Mouse (Mus musculus): ENCODE measurements at regions not wholly inside any gene's neighbourhood (a gene's known extent, or its start where the extent isn't known, plus 50 kb on each side); places are given as distances from the start of the nearest gene placed in this dataset.

GRCm38 (mm10) chr5:33521951-33522742 is 88.4 kb upstream of the Nkx1-1 start:
- no peaks in the 10 kb centered on the region for H3K9me3 ChIP-seq (ENCODE audit: control insufficient read depth, low read length)
- H3K4me2 ChIP-seq (ENCODE audit: low read depth, low read length, severe bottlenecking): no peak overlapping the region
- no peak overlapping the region for H3K4me3 ChIP-seq (ENCODE audit: low read depth, low read length)
- 0 out of 2 replicates have a peak, but pooled peaks cover 2% of the 10 kb centered on the region for H3K4me1 ChIP-seq (replicated peaks; ENCODE audit: control insufficient read depth, insufficient read depth, low read length)
- no peaks in the 10 kb centered on the region for H3K36me3 ChIP-seq (ENCODE audit: control insufficient read depth, insufficient read depth, low read length)
- no peak overlapping the region for H3K9ac ChIP-seq (ENCODE audit: low read length)
- no peak overlapping the region for H3K27ac ChIP-seq (ENCODE audit: low read depth, low read length)
- no peak for ATAC-seq (replicated peaks; ENCODE audit: low FRiP score)
- H3K27me3 ChIP-seq (ENCODE audit: control insufficient read depth, insufficient read depth, low read length): peaks cover 5% of the 10 kb centered on the region; the same call in 1 of the 2 replicates
- 85% methylated on average over 16 of the region's 16 CpGs for WGBS
- DNase-seq (ENCODE audit: low spot score): no peak

- Histone ChIP-seq H3K36me3 (ENCODE audit: control insufficient read depth, insufficient read depth, low read length) (no peaks in the 10 kb centered on the region), H3K4me1 (replicated peaks; ENCODE audit: control insufficient read depth, insufficient read depth, low read length) (0 out of 2 replicates have a peak, but pooled peaks cover 2% of the 10 kb centered on the region), H3K27ac (ENCODE audit: low read depth, low read length) (no peak overlapping the region), H3K9ac (ENCODE audit: low read length) (no peak overlapping the region), H3K4me3 (ENCODE audit: low read depth, low read length) (no peak overlapping the region), H3K27me3 (ENCODE audit: control insufficient read depth, insufficient read depth, low read length) (no peaks in the 10 kb centered on the region), H3K4me2 (ENCODE audit: low read depth, low read length, severe bottlenecking) (no peak overlapping the region), H3K9me3 (ENCODE audit: control insufficient read depth, low read length) (no peaks in the 10 kb centered on the region)
- no peak for ATAC-seq (replicated peaks; ENCODE audit: low FRiP score)
- no peak for DNase-seq (ENCODE audit: low spot score)
- WGBS: 85% methylated on average over 10 of the region's 10 CpGs
Observed at GRCm38 (mm10) chr5:33520856-33521255, 87.1 kb upstream of the Nkx1-1 start.

GRCm38 (mm10) chr5:33519394-33519793 is 85.6 kb upstream of the Nkx1-1 start:
- DNase-seq (ENCODE audit: low spot score) (no peak), ATAC-seq (replicated peaks; ENCODE audit: low FRiP score) (no peak)
- H3K27me3 ChIP-seq (ENCODE audit: control insufficient read depth, insufficient read depth, low read length): no peaks in the 10 kb centered on the region

DNA sequence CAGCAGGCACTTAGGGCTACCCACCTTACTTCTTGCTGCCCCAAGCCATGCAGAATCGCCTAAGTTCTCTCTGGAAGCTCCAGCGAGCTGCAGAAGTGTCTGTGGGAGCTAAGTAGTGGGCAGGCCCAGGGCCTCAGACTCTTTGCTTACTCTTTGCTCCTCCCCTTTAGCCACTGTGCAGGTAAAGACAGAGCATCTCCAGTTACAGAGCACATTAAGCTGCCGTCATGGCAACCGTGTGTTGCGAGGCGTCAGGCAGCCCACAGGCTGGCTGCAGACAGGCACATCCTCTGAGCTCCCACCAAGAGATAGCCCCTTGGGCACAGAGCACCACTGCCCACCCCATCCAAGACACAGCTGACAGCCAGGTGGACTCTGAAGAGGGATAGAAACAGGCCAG is 85.1 kb upstream of the Nkx1-1 start:
- Histone ChIP-seq H3K9me3 (ENCODE audit: control insufficient read depth, low read length) (no peaks in the 10 kb centered on the region), H3K4me3 (ENCODE audit: low read depth, low read length) (no peak overlapping the region), H3K27ac (ENCODE audit: low read depth, low read length) (no peak overlapping the region), H3K4me1 (replicated peaks; ENCODE audit: control insufficient read depth, insufficient read depth, low read length) (0 out of 2 replicates have a peak, but pooled peaks cover 2% of the 10 kb centered on the region), H3K9ac (ENCODE audit: low read length) (no peak overlapping the region), H3K4me2 (ENCODE audit: low read depth, low read length, severe bottlenecking) (no peak overlapping the region), H3K27me3 (ENCODE audit: control insufficient read depth, insufficient read depth, low read length) (no peaks in the 10 kb centered on the region), H3K36me3 (ENCODE audit: control insufficient read depth, insufficient read depth, low read length) (no peaks in the 10 kb centered on the region)
- ATAC-seq (replicated peaks; ENCODE audit: low FRiP score): no peak
- WGBS: 21% methylated on average over 6 of the region's 6 CpGs
- no peak for DNase-seq (ENCODE audit: low spot score)

More at GRCm38 (mm10) chr5:33519394-33519793, 85.6 kb upstream of the Nkx1-1 start:
- Histone ChIP-seq H3K27ac (ENCODE audit: low read depth, low read length) (no peak overlapping the region), H3K4me3 (ENCODE audit: low read depth, low read length) (no peak overlapping the region), H3K4me1 (replicated peaks; ENCODE audit: control insufficient read depth, insufficient read depth, low read length) (0 out of 2 replicates have a peak, but pooled peaks cover 2% of the 10 kb centered on the region), H3K4me2 (ENCODE audit: low read depth, low read length, severe bottlenecking) (no peak overlapping the region), H3K36me3 (ENCODE audit: control insufficient read depth, insufficient read depth, low read length) (no peaks in the 10 kb centered on the region), H3K9me3 (ENCODE audit: control insufficient read depth, low read length) (no peaks in the 10 kb centered on the region), H3K9ac (ENCODE audit: low read length) (no peak overlapping the region)
- WGBS: 73% methylated on average over 3 of the region's 3 CpGs

DNA sequence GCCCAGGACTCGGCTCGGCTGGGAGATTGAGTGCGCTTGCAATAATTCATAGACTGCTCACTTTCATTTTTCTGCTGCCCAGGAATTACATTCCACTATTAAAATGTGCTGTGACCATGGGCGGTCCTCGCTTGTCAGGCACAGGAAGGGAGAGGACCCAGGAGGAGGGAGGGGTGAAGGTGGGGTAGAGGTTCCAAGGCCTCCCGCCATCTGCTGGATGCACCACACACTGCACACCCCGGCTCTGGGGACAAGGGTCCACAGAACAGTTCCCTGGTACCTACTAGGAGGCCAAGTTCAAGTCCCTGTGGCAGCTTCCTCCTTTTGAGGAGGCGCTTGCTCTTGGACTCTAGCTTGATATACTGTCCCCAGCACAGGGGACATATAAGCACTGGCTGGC is 83.8 kb upstream of the Nkx1-1 start:
- no peaks in the 10 kb centered on the region; the same call in 1 of the 2 replicates for H3K27me3 ChIP-seq (ENCODE audit: control insufficient read depth, insufficient read depth, low read length)
- no peaks in the 10 kb centered on the region for H3K36me3 ChIP-seq (ENCODE audit: control insufficient read depth, insufficient read depth, low read length)
- H3K9ac ChIP-seq (ENCODE audit: low read length): no peak overlapping the region
- 76% methylated on average over 8 of the region's 8 CpGs for WGBS
- DNase-seq (ENCODE audit: low spot score) (no peak), ATAC-seq (replicated peaks; ENCODE audit: low FRiP score) (no peak)
- no peak overlapping the region for H3K27ac ChIP-seq (ENCODE audit: low read depth, low read length)
- no peak overlapping the region for H3K4me2 ChIP-seq (ENCODE audit: low read depth, low read length, severe bottlenecking)
- peaks cover 2% of the 10 kb centered on the region; the same call in 1 of the 2 replicates for H3K4me1 ChIP-seq (replicated peaks; ENCODE audit: control insufficient read depth, insufficient read depth, low read length)
- H3K9me3 ChIP-seq (ENCODE audit: control insufficient read depth, low read length): no peaks in the 10 kb centered on the region
- no peak overlapping the region for H3K4me3 ChIP-seq (ENCODE audit: low read depth, low read length)

- WGBS: 90% methylated on average over 3 of the region's 3 CpGs
- Histone ChIP-seq H3K27me3 (ENCODE audit: control insufficient read depth, insufficient read depth, low read length) (peaks cover 2% of the 10 kb centered on the region; the same call in 1 of the 2 replicates), H3K9ac (ENCODE audit: low read length) (no peak overlapping the region), H3K4me3 (ENCODE audit: low read depth, low read length) (no peak overlapping the region), H3K4me1 (replicated peaks; ENCODE audit: control insufficient read depth, insufficient read depth, low read length) (peaks cover 10% of the 10 kb centered on the region), H3K4me2 (ENCODE audit: low read depth, low read length, severe bottlenecking) (no peak overlapping the region), H3K9me3 (ENCODE audit: control insufficient read depth, low read length) (no peaks in the 10 kb centered on the region), H3K27ac (ENCODE audit: low read depth, low read length) (no peak overlapping the region), H3K36me3 (ENCODE audit: control insufficient read depth, insufficient read depth, low read length) (no peaks in the 10 kb centered on the region)
- no peak for ATAC-seq (replicated peaks; ENCODE audit: low FRiP score)
- DNase-seq (ENCODE audit: low spot score): no peak
Observed at GRCm38 (mm10) chr5:33516211-33516610, 82.4 kb upstream of the Nkx1-1 start.

DNA sequence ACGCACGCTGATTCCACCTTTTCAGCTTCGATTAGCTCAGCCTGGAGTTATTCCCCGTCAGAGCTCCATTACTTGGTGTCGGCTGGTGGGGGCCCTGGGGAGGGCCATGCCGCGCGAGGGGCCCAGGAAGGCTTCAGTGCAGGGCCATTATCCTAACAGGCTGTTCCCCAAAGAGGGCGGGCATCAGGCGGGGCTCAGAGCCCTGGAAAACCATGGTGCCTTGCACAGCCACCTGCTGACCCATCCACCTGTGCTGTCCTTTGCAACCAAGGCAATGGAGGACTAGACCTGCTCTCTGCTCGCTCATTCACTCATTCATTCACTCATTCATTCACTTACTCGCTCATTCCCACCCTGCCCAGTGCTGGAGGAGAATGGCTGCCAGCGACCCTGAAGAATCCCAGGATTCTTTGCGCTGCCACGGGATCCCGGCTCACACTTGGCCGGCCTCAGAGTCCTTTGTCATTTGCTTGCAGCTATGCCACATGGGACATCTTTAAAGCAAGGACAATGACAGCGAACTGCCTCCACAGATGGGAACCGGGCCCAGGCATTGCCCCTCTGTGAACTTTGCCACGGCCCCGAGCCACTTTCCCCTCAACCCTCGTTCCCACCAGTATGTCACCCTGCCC is 78.6 kb upstream of the Nkx1-1 start:
- Histone ChIP-seq H3K9me3 (ENCODE audit: control insufficient read depth, low read length) (no peaks in the 10 kb centered on the region), H3K27me3 (ENCODE audit: control insufficient read depth, insufficient read depth, low read length) (peaks cover 2% of the 10 kb centered on the region; the same call in 1 of the 2 replicates), H3K9ac (ENCODE audit: low read length) (peak overlapping the region; percentile 42; the same call in 1 of the 2 replicates), H3K36me3 (ENCODE audit: control insufficient read depth, insufficient read depth, low read length) (no peaks in the 10 kb centered on the region), H3K27ac (ENCODE audit: low read depth, low read length) (no peak overlapping the region), H3K4me2 (ENCODE audit: low read depth, low read length, severe bottlenecking) (peak overlapping the region; percentile 28; the same call in 1 of the 2 replicates), H3K4me1 (replicated peaks; ENCODE audit: control insufficient read depth, insufficient read depth, low read length) (peaks cover 8% of the 10 kb centered on the region), H3K4me3 (ENCODE audit: low read depth, low read length) (no peak overlapping the region)
- ATAC-seq (replicated peaks; ENCODE audit: low FRiP score) (peak; percentile 39; the same call in 1 of the 2 replicates), DNase-seq (ENCODE audit: low spot score) (no peak)
- 36% methylated on average over 22 of the region's 22 CpGs for WGBS

DNA sequence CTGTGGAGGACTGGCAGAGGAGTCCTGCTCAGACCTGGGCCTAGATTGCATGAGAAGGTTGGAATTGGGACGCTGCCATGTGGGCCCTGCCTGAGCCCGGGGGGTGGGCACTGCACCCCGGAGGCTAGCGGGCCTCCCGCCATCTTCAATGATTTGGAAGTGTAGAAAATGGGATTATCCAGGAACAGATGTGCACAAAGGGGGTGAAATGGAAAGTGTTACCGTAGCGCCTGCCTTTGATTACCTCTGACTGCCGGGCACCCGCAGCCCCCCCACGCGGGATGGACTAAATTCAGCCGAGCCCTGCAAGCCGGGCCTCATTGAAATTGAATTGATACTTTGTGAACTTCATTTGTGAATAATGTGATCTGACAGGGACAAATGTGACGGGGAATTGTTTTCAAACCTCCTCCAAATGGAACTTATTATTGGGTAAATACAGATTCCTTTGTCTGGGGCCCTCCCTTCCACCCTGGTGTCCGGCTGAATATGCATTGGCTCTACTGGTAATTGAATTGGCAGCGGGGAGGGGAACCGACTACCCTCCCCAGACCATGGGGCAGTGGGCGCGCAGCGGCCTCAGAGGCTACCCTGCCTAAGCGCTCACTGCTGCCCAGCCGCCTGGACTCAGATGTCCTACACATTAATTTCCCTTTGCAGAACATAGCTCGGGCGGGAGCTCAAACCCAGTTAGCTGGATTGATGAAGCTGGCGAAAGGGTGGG is 77.9 kb upstream of the Nkx1-1 start:
- ATAC-seq (replicated peaks; ENCODE audit: low FRiP score) (0 out of 2 replicates have a peak, but pooled peaks have one; percentile 4), DNase-seq (ENCODE audit: low spot score) (no peak)
- H3K27ac ChIP-seq (ENCODE audit: low read depth, low read length): no peak overlapping the region
- no peaks in the 10 kb centered on the region for H3K9me3 ChIP-seq (ENCODE audit: control insufficient read depth, low read length)
- H3K4me2 ChIP-seq (ENCODE audit: low read depth, low read length, severe bottlenecking): peak overlapping the region; percentile 28; the same call in 1 of the 2 replicates
- no peak overlapping the region for H3K4me3 ChIP-seq (ENCODE audit: low read depth, low read length)
- H3K9ac ChIP-seq (ENCODE audit: low read length): peak overlapping the region; percentile 42; the same call in 1 of the 2 replicates
- WGBS: 33% methylated on average over 25 of the region's 25 CpGs
- H3K4me1 ChIP-seq (replicated peaks; ENCODE audit: control insufficient read depth, insufficient read depth, low read length): peaks cover 8% of the 10 kb centered on the region
- peaks cover 2% of the 10 kb centered on the region; the same call in 1 of the 2 replicates for H3K27me3 ChIP-seq (ENCODE audit: control insufficient read depth, insufficient read depth, low read length)
- H3K36me3 ChIP-seq (ENCODE audit: control insufficient read depth, insufficient read depth, low read length): no peaks in the 10 kb centered on the region
